Mouse (Mus musculus): ENCODE measurements at regions not wholly inside any gene's neighbourhood (a gene's known extent, or its start where the extent isn't known, plus 50 kb on each side); places are given as distances from the start of the nearest gene placed in this dataset.
A peak's percentile ranks its signal among the peaks of the same experiment; 100 is the strongest.
"Not testable (repeated sequence)": the region's sequence is repeated elsewhere in the genome, so short reads cannot be mapped to it uniquely, and the experiment has no call there.

- no peak for DNase-seq (ENCODE audit: low spot score in 2 of 2)
Observed at GRCm38 (mm10) chr10:10270297-10270696, 201.8 kb downstream of the Adgb start.

DNA sequence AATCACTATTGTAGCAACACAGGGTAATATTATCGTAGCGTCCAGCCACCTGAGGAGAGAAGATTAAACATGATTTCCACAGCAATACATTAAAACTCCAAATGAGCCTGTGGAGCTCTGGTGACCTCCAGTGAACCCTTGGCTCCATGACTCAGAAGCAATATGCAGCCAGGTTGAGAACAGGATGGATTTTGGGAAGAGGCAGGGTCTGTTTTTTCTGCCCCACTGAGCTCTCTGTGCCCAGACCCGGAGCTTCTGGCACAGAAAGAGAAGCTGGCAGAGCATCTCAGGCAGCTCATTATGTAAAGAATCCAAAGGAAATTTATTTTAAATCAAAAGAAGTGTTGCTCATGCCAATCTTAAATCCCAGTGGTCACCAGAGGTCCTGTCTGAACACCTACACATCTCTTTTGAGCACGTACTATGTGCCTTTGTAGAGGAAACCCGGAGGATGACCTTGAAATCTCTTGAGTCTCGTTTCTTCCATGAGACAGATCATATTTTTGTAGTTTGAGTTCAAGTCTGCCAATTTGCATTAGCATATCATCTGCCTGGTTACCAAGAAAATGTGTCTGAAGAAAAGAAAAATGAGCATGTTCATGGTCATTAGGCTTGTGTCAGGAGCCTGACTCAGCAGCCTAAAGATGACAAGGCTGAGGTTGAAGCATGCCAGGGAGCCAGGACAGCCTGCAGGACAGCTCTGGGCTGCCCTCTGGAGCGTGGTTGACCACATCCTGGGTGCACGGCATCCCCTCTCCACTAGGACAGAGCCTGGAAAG, 219.4 kb downstream of the Adgb start:
- DNase-seq (ENCODE audit: low spot score in 2 of 2) = no peak

GRCm38 (mm10) chr10:10252136-10252535, 220.0 kb downstream of the Adgb start:
- DNase-seq (ENCODE audit: low spot score in 2 of 2) = no peak

- no peak for DNase-seq (ENCODE audit: low spot score in 2 of 2)
Observed at GRCm38 (mm10) chr10:10234894-10235523, 237.1 kb downstream of the Adgb start.

DNA sequence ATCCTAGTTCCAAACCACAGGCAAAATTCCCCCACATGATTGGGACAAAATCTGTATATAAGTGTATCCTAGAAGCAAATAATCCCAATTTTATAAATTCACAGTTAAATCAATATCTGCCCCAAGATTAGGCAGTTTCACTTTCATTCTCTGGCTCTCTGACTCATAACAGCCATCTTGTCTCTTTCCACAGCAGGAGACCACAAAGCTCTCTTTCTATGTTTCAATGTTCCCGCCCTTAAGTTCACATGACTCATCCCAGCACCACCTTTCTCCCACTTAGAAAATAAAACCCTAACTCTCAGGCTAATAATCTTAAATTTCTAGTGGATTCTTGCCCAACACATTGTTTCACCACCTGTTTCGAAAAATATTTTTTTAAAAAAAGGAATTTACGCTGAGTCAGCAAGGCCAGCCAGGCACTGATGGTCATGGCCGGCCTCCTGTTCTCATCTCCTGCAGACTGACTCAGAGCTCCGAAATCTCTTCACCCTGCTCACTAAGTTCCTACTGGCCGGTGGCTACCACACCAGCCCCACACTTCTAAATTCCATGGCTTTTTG, 247.5 kb downstream of the Adgb start:
- no peak for DNase-seq (ENCODE audit: low spot score in 2 of 2)

DNA sequence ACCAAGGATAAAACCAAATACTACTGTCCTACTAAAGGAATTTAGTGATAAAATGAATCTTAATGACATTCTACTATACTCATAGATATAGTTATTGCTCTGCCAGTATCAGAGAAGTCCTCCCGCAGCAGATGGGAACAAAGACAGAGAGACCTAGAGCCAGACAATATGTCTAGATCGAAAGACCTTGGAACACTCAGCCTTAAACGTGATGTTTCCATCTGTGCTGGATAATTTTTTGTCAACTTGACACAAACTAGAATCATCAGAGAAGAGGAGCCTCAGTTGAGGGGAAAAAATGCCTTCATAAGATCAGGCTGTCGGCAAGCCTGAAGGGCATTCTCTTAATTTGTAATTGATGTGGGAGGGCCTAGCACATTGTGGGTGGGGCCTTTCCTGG, 252.4 kb downstream of the Adgb start:
- no peak for DNase-seq (ENCODE audit: low spot score in 2 of 2)

DNA sequence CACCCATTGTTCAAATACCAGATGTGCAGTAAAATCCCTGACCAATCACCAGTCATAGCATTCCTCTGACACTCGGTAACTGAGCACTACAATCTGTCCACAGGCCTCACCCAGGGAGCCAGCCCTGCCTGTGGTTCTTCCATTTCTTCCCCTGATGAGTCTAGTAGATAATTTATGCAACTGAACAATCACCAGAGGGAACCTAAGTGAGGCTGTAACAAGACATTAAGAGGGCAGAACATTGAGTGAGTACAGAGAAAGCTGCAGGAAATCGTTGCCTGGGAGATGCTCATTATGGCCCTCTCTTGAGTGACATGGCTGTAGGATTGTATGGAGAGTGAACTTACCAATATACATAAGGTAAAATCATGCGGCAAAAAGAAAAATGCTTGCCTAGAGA, 255.2 kb downstream of the Adgb start:
- DNase-seq (ENCODE audit: low spot score in 2 of 2) = no peak

DNA sequence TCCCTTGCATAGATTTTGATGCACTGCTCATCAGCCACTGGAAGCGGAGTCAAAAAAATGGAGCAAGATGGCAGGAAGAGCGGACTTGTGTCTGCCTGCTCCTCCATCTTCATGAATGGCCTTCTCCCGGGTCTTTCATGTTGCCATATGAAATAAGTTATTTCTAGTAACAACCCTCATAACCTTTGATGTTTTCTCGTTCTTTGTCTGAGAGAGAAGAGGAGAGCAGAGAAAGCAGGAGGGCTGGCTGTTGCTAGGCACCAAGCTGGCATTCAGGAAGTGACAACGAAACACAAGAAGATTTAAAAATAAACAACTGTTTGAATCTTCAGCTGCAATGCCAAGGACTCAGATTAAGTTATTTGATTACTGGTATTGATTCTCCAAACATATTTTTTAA, 256.8 kb downstream of the Adgb start:
- DNase-seq (ENCODE audit: low spot score in 2 of 2) = no peak

DNA sequence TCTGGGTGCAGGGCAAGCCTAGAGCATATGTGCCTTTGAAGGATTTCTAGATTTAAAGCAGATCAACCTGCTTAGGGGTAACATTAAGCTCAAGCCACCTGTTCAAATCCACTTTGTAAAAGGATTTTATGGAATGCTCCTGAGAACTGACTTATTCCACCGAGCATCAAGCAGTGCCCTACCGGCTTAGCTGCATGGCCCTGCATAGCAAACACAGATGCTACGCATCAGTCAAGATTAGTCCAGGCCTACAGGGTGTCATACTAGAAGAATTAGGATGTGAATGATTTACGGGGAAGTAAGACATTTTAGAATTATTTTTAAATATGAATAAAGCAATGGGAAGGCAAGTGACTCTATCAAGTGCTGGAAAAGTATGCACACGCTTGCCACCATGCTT, 263.8 kb downstream of the Adgb start:
- DNase-seq (ENCODE audit: low spot score in 2 of 2) = no peak

- DNase-seq (ENCODE audit: low spot score in 2 of 2) = no peak
Observed at GRCm38 (mm10) chr10:10205805-10206520, 266.2 kb downstream of the Adgb start.

GRCm38 (mm10) chr10:10203982-10204381, 268.1 kb downstream of the Adgb start:
- no peak for DNase-seq (ENCODE audit: low spot score in 2 of 2)

- DNase-seq (ENCODE audit: low spot score in 2 of 2) = no peak
Observed at GRCm38 (mm10) chr10:10190308-10190707, 281.8 kb downstream of the Adgb start.

- no peak for DNase-seq (ENCODE audit: low spot score in 2 of 2)
Observed at GRCm38 (mm10) chr10:10188113-10188512, 284.0 kb downstream of the Adgb start.

- peak in 1 of 2 experiments; percentile 12 for DNase-seq (ENCODE audit: low spot score in 2 of 2)
Observed at GRCm38 (mm10) chr10:10186721-10187120, 285.4 kb downstream of the Adgb start.

DNA sequence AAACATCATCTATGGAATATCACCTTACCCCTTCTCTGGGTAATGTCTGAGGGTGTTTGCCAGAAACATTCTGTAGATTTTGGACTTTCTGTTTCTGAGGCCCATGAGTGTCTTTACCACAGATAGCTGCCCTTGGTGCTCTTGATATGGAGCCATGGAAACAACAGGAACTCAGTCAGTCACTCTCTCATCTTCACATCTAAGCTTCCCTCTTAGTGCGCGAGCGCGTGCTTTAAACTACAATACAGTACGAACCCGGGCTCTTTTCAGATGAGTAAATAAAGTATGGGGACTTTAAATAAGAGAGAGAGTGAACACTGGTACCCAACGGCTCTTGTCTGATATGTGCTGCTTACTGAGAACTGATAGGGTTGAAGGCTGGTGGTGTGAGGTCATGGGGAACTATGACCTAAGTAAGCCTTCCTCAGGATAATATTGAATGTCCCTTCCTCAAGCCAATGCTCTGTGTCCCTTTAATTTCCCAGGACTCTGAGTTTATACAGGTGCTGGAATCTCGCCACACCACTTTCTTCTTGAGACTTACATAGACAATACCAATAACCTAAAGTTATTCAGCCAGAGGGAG, 284.5 kb upstream of the Stxbp5 start:
- DNase-seq (ENCODE audit: low spot score in 2 of 2) = no peak

- DNase-seq (ENCODE audit: low spot score in 2 of 2) = peak; percentile 35 to 45
Observed at GRCm38 (mm10) chr10:10184386-10184785, 283.5 kb upstream of the Stxbp5 start.

DNA sequence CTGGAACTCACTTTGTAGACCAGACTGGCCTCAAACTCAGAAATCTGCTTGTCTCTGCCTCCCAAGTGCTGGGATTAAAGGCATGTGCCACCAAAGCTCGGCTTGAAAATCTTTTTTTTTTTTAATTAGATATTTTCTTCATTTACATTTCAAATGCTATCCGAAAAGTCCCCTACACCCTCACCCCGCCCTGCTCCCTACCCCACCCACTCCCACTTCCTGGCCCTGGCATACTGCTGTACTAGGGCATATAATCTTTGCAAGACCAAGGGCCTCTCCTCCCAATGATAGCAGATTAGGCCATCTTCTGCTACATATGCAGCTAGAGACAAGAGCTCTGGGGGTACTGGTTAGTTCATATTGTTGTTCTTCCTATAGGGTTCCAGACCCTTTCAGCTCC, 276.2 kb upstream of the Stxbp5 start:
- not testable (repeated sequence) for DNase-seq (ENCODE audit: low spot score in 2 of 2)

Data from thymus, postnatal 10 days (tissue).